Mouse (Mus musculus): ENCODE measurements around the gene Atp6v0b. TPM values are rescaled to one million over a fixed set of nuclear protein-coding genes. Genes with fewer than 3 reads are reported as not detected.

The Atp6v0b gene
- total RNA-seq (2014; rRNA removed) (557 and 600 TPM in 2 replicates), polyA plus RNA-seq (2015; fragmentation: Nextera tagmentation; extraction: Ambion mirVana) (599 and 626 TPM in 2 replicates)

- no peak for TF ChIP-seq CTCF (IDR thresholded peaks at IDR 0.05; ENCODE audit: low read depth)
- Histone ChIP-seq H3K27ac (ENCODE audit: low read depth, low read length) (peak within 1 kb of the TSS; percentile 72), H3K36me3 (ENCODE audit: insufficient read depth) (peaks cover 26% of the 10 kb centered on the region), H3K27me3 (ENCODE audit: insufficient read depth, low read length) (no peaks in the 10 kb centered on the region), H3K4me2 (ENCODE audit: low read depth) (peak within 1 kb of the TSS; percentile 90), H3K9me3 (ENCODE audit: low read length) (no peaks in the 10 kb centered on the region), H3K9ac (peak within 1 kb of the TSS; percentile 91), H3K4me1 (ENCODE audit: insufficient read depth) (peaks cover 19% of the 10 kb centered on the region), H3K4me3 (ENCODE audit: low read depth, low read length) (peak within 1 kb of the TSS; percentile 93)
- ATAC-seq, result peak; percentile 89
- WGBS, result under 1% methylated on average over 37 of the region's 37 CpGs
- peak; percentile 94 for DNase-seq
Observed at GRCm38 (mm10) chr4:117887133-117887532, at the start of gene Atp6v0b. Atp6v0b (minus strand) TSS chr4:117887333.

GRCm38 (mm10) chr4:117934081-117934480 is 46.9 kb upstream of the Atp6v0b start:
- no peak for TF ChIP-seq CTCF (IDR thresholded peaks at IDR 0.05; ENCODE audit: low read depth)
- peaks cover 5% of the 10 kb centered on the region; the same call in 1 of the 2 replicates for H3K36me3 ChIP-seq (ENCODE audit: insufficient read depth)
- WGBS, result 90% methylated on average over 4 of the region's 4 CpGs
- no peak overlapping the region for H3K9ac ChIP-seq
- no peak overlapping the region for H3K4me3 ChIP-seq (ENCODE audit: low read depth, low read length)
- no peaks in the 10 kb centered on the region for H3K9me3 ChIP-seq (ENCODE audit: low read length)
- no peak overlapping the region for H3K27ac ChIP-seq (ENCODE audit: low read depth, low read length)
- H3K27me3 ChIP-seq (ENCODE audit: insufficient read depth, low read length), result peaks cover 12% of the 10 kb centered on the region; the same call in 1 of the 2 replicates
- no peak for DNase-seq
- H3K4me2 ChIP-seq (ENCODE audit: low read depth), result no peak overlapping the region
- ATAC-seq, result no peak
- peaks cover 7% of the 10 kb centered on the region; the same call in 1 of the 2 replicates for H3K4me1 ChIP-seq (ENCODE audit: insufficient read depth)

GRCm38 (mm10) chr4:117933248-117933647 is 46.1 kb upstream of the Atp6v0b start:
- peaks cover 5% of the 10 kb centered on the region; the same call in 1 of the 2 replicates for H3K36me3 ChIP-seq (ENCODE audit: insufficient read depth)
- H3K4me2 ChIP-seq (ENCODE audit: low read depth), result no peak overlapping the region
- peaks cover 21% of the 10 kb centered on the region; the same call in 1 of the 2 replicates for H3K27me3 ChIP-seq (ENCODE audit: insufficient read depth, low read length)
- 83% methylated on average over 5 of the region's 5 CpGs for WGBS
- peaks cover 10% of the 10 kb centered on the region; the same call in 1 of the 2 replicates for H3K4me1 ChIP-seq (ENCODE audit: insufficient read depth)
- ATAC-seq (no peak), DNase-seq (no peak)
- no peak for TF ChIP-seq CTCF (IDR thresholded peaks at IDR 0.05; ENCODE audit: low read depth)
- no peak overlapping the region for H3K9ac ChIP-seq
- no peak overlapping the region for H3K27ac ChIP-seq (ENCODE audit: low read depth, low read length)
- no peaks in the 10 kb centered on the region for H3K9me3 ChIP-seq (ENCODE audit: low read length)
- no peak overlapping the region for H3K4me3 ChIP-seq (ENCODE audit: low read depth, low read length)

- H3K27me3 ChIP-seq (ENCODE audit: insufficient read depth, low read length), result peaks cover 31% of the 10 kb centered on the region
- no peaks in the 10 kb centered on the region for H3K9me3 ChIP-seq (ENCODE audit: low read length)
- no peak within 1 kb of the TSS for H3K9ac ChIP-seq
- 7% methylated on average over 33 of the region's 33 CpGs for WGBS
- H3K36me3 ChIP-seq (ENCODE audit: insufficient read depth), result no peaks in the 10 kb centered on the region
- peaks cover 18% of the 10 kb centered on the region; the same call in 1 of the 2 replicates for H3K4me1 ChIP-seq (ENCODE audit: insufficient read depth)
- ATAC-seq (no peak), DNase-seq (no peak)
- TF ChIP-seq CTCF (IDR thresholded peaks at IDR 0.05; ENCODE audit: low read depth), result no peak
- 0 out of 2 replicates have a peak within 1 kb of the TSS, but pooled peaks have one; percentile 3 for H3K4me3 ChIP-seq (ENCODE audit: low read depth, low read length)
- H3K4me2 ChIP-seq (ENCODE audit: low read depth), result peak within 1 kb of the TSS; percentile 43
- H3K27ac ChIP-seq (ENCODE audit: low read depth, low read length), result no peak within 1 kb of the TSS
Observed at GRCm38 (mm10) chr4:117929391-117929881, 42.3 kb upstream of the Atp6v0b start, which contains the start of gene Artn. Artn (minus strand) TSS chr4:117929763.

DNA sequence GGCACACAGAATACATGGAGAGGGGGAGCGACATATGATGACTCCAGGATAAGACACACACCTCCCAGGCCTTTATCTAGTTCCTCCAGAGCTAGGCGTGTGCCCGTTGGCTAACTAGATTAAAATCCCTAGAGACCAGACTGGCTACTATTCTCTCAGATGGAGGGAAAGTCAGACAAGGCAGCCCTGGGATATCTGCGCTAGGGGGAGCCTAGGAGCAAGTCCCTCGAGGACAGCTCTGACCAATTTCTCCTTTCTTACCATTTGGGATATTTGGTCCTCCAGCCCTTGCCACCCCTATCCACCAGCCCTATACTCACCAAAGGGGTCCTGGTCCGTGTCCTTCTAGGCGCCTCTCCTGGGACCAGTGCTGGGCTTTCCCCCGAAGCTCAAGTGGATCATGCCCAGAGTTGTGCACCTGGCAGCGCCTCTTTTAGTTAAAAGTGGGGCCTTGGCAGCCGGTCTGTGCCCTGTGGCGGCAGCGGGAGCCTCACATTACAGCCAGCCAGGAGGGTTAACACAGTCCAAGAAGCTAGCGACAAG is 41.6 kb upstream of the Atp6v0b start:
- H3K9me3 ChIP-seq (ENCODE audit: low read length), result no peaks in the 10 kb centered on the region
- no peak overlapping the region for H3K4me3 ChIP-seq (ENCODE audit: low read depth, low read length)
- WGBS, result 5% methylated on average over 13 of the region's 13 CpGs
- DNase-seq (peak; percentile 57), ATAC-seq (no peak; the same call in 1 of the 2 replicates)
- no peak overlapping the region for H3K27ac ChIP-seq (ENCODE audit: low read depth, low read length)
- H3K27me3 ChIP-seq (ENCODE audit: insufficient read depth, low read length), result peaks cover 31% of the 10 kb centered on the region
- H3K36me3 ChIP-seq (ENCODE audit: insufficient read depth), result no peaks in the 10 kb centered on the region
- no peak overlapping the region for H3K9ac ChIP-seq
- peak overlapping the region; percentile 43 for H3K4me2 ChIP-seq (ENCODE audit: low read depth)
- peak; percentile 58 for TF ChIP-seq CTCF (IDR thresholded peaks at IDR 0.05; ENCODE audit: low read depth)
- H3K4me1 ChIP-seq (ENCODE audit: insufficient read depth), result peaks cover 18% of the 10 kb centered on the region; the same call in 1 of the 2 replicates

DNA sequence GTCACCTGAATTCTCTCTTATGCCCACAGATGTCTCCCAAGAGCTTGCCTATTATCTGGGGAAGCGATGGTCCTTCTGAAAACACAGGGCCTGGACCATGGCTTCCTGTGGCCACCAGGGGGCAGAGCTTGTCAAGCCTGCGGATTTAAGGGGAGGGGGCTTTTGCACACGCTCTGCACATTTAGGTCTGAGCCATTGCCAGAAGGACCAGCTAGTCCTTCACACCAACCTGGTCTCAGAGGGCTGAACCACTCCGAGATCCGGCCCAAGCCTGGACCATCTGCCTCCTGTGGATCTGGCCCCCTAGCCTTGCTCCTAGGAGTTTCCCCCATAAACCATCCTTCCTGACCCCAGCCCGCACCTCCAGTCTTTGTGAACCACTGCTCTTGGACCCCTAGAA is 41.1 kb upstream of the Atp6v0b start:
- Histone ChIP-seq H3K27me3 (ENCODE audit: insufficient read depth, low read length) (peaks cover 31% of the 10 kb centered on the region), H3K27ac (ENCODE audit: low read depth, low read length) (no peak overlapping the region), H3K4me2 (ENCODE audit: low read depth) (no peak overlapping the region), H3K9ac (no peak overlapping the region), H3K4me1 (ENCODE audit: insufficient read depth) (peaks cover 18% of the 10 kb centered on the region; the same call in 1 of the 2 replicates), H3K9me3 (ENCODE audit: low read length) (no peaks in the 10 kb centered on the region), H3K4me3 (ENCODE audit: low read depth, low read length) (no peak overlapping the region), H3K36me3 (ENCODE audit: insufficient read depth) (no peaks in the 10 kb centered on the region)
- peak; percentile 72 for ATAC-seq
- DNase-seq, result peak; percentile 89
- WGBS, result 16% methylated on average over 6 of the region's 6 CpGs
- peak; percentile 98 for TF ChIP-seq CTCF (IDR thresholded peaks at IDR 0.05; ENCODE audit: low read depth)

Measured in forebrain, postnatal 0 days (tissue).